Mouse (Mus musculus) lung, postnatal 0 days (tissue): ENCODE measurements around the gene Gm17324.

ENCODE experiments used
- CTCF ChIP-seq: IDR thresholded peaks from 2 replicates; pipeline ENCODE4 v1.5.1; 2016; ENCODE audit warnings: antibody characterized with exemption, mild to moderate bottlenecking
- EP300 ChIP-seq: IDR thresholded peaks from 2 replicates; pipeline ENCODE4 v1.6.1; 2016; ENCODE audit warnings: antibody characterized with exemption, mild to moderate bottlenecking, control low read depth

DNA sequence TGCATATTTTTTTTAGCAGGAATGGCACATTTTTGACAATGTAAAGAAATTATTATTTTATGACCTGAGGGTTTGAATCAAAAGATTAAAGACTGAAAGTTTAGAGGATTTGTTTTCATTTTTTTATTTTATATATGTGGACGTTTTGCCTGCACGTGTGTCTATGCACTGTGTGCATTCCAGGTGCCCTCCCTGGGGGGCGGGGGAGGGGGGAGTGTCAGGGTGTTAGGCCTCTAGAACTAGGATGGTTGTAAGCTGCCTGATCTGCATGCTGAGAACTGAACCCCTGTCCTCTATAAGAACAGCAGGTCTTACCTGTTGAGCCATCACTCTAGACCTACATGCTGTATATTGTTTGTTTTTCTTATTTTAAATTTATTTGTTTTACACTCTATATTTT lies 36.1 kb upstream of the Gm17324 start:
- TF ChIP-seq CTCF (no peak), EP300 (no peak)
